Mouse (Mus musculus) gastrocnemius, postnatal 25 days (tissue): Measurements from ENCODE around the gene Zc3h4. TPM values are rescaled to one million over a fixed set of nuclear protein-coding genes. Genes with fewer than 3 reads are reported as not detected.

Experiments
- DNase-seq: peaks from one replicate; pipeline ENCODE4 v3.0.0; 2022
- total RNA-seq, 2 experiments: library from RNA; stranded (reverse); gene quantifications; 1 replicate in 1 of 2; 2 replicates in 1 of 2; pipeline ENCODE4 v1.2.3; 2021

Zc3h4 gene
- total RNA-seq, 2 experiments from 2014 or later = 22.4 to 25.6 TPM

- DNase-seq = peak; percentile 98
These were observed 656 bp upstream of the Zc3h4 start for GRCm38 (mm10) chr7:16399820-16400688.

- no peak for DNase-seq
These were observed 1.3 kb downstream of the Zc3h4 start for GRCm38 (mm10) chr7:16401991-16402431.

GRCm38 (mm10) chr7:16402449-16402848 lies 1.7 kb downstream of the Zc3h4 start:
- DNase-seq = no peak

- DNase-seq = no peak
These were observed 2.5 kb downstream of the Zc3h4 start for GRCm38 (mm10) chr7:16402968-16403948.

GRCm38 (mm10) chr7:16404315-16405072 lies 3.8 kb downstream of the Zc3h4 start:
- no peak for DNase-seq

GRCm38 (mm10) chr7:16405073-16405455 lies 4.4 kb downstream of the Zc3h4 start:
- peak; percentile 68 for DNase-seq

GRCm38 (mm10) chr7:16405516-16406351 lies 5.0 kb downstream of the Zc3h4 start:
- peak; percentile 77 for DNase-seq

- DNase-seq = no peak
These were observed 6.3 kb downstream of the Zc3h4 start for GRCm38 (mm10) chr7:16406978-16407377.

GRCm38 (mm10) chr7:16411100-16411499 lies 10.4 kb downstream of the Zc3h4 start:
- DNase-seq = no peak

GRCm38 (mm10) chr7:16412220-16412896 lies 11.6 kb downstream of the Zc3h4 start:
- no peak for DNase-seq

GRCm38 (mm10) chr7:16412930-16413329 lies 12.2 kb downstream of the Zc3h4 start:
- no peak for DNase-seq

- no peak for DNase-seq
These were observed 14.7 kb downstream of the Zc3h4 start for GRCm38 (mm10) chr7:16415426-16415825.

GRCm38 (mm10) chr7:16417141-16417771 lies 16.5 kb downstream of the Zc3h4 start:
- DNase-seq = peak; percentile 44

- no peak for DNase-seq
These were observed 18.0 kb downstream of the Zc3h4 start for GRCm38 (mm10) chr7:16418713-16419112.

- DNase-seq = no peak
These were observed 19.9 kb downstream of the Zc3h4 start for GRCm38 (mm10) chr7:16420493-16421118.

GRCm38 (mm10) chr7:16422222-16422856 lies 21.6 kb downstream of the Zc3h4 start:
- DNase-seq = no peak

- DNase-seq = no peak
These were observed 23.0 kb downstream of the Zc3h4 start for GRCm38 (mm10) chr7:16423731-16424130.

GRCm38 (mm10) chr7:16425721-16426120 lies 25.0 kb downstream of the Zc3h4 start:
- no peak for DNase-seq
